Mouse (Mus musculus) lung, adult 2 months (tissue): ENCODE measurements around the gene Mup19. TPM values are rescaled to one million over a fixed set of nuclear protein-coding genes. Genes with fewer than 3 reads are reported as not detected.
"Not testable (repeated sequence)": the region's sequence is repeated elsewhere in the genome, so short reads cannot be mapped to it uniquely, and the experiment has no call there.

Experiments used
- DNase-seq: peaks from one replicate; pipeline ENCODE4 v3.0.0; 2022
- H3K4me1 ChIP-seq: fragments of 200-500 bp; 2 replicates; pipeline ENCODE4 v1.6.1; 2011; ENCODE audit warnings: low read length; ENCODE audit not compliant: control insufficient read depth, insufficient read depth
- H3K4me3 ChIP-seq: fragments of 200-500 bp; replicated peaks from 2 replicates; pipeline ENCODE3; 2011; ENCODE audit warnings: low read depth, mild to moderate bottlenecking, control low read depth, low read length; ENCODE audit errors: extremely low read depth
- CTCF ChIP-seq: fragments of 200-500 bp; IDR thresholded peaks from 2 replicates; pipeline ENCODE4 v1.5.1; 2011; ENCODE audit warnings: mild to moderate bottlenecking, low read length, control low read depth; ENCODE audit not compliant: insufficient read depth
- POLR2A ChIP-seq: fragments of 200-500 bp; IDR thresholded peaks from 2 replicates; pipeline ENCODE4 v1.6.1; 2011; ENCODE audit warnings: low read depth, mild to moderate bottlenecking, control low read depth, low read length, borderline replicate concordance; ENCODE audit errors: extremely low read depth
- WGBS: fragments of 180-500 bp; shearing (Covaris S2); methylation state at CpG from one replicate; pipeline ENCODE4 v1.1.7; 2018; 5-methylcytosine and 5-hydroxymethylcytosine counted together
- polyA plus RNA-seq: library from polyadenylated mRNA; depleted of rRNA; stranded (reverse); fragments of >200 nt; gene quantifications from 2 replicates; pipeline ENCODE4 v1.2.3, GENCODE M21; 2012; rRNA removed

The Mup19 gene
- polyA plus RNA-seq = not detected in 2 replicates

GRCm38 (mm10) chr4:61782169-61782568 is at the start of gene Mup19:
Mup19 (minus strand) TSS chr4:61782269.
- not testable (repeated sequence) for H3K4me1 ChIP-seq, H3K4me3 ChIP-seq, DNase-seq
- 73% methylated on average over 1 of the region's 5 CpGs for WGBS

GRCm38 (mm10) chr4:61829211-61829610 is 47.1 kb upstream of the Mup19 start:
- Histone ChIP-seq H3K4me3 (no peak overlapping the region), H3K4me1 (no peaks in the 10 kb centered on the region)
- DNase-seq = no peak
- 59% methylated on average over 4 of the region's 4 CpGs for WGBS
- TF ChIP-seq CTCF (no peak), POLR2A (no peak)

DNA sequence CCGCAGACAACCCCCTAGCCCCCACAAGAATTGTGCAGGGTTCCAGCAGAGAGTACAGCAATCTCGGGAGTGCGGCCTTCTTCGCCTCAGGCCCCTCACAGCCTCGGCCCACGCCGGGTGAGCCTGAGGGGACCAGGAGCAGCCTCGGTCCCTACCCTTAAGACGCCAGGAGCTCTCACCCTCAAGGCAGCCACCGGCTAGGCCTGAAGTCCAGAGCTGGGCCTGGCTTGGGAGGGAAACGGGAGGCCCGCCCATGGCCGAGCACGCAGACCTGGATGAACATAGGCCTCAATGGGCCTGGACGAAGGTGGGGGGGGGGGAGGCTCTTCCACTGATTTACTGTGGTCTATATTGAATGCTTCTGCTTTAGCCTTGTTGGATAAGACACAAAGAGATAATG is 41.1 kb upstream of the Mup19 start:
- H3K4me3 ChIP-seq = no peak overlapping the region
- TF ChIP-seq POLR2A (no peak), CTCF (no peak)
- DNase-seq = no peak
- no peaks in the 10 kb centered on the region for H3K4me1 ChIP-seq
- WGBS = 93% methylated on average over 15 of the region's 15 CpGs

GRCm38 (mm10) chr4:61822541-61822940 is 40.5 kb upstream of the Mup19 start:
- H3K4me3 ChIP-seq, DNase-seq, H3K4me1 ChIP-seq: not testable (repeated sequence)
- WGBS = 94% methylated on average over 9 of the region's 9 CpGs

- Histone ChIP-seq H3K4me3 (no peak overlapping the region), H3K4me1 (no peaks in the 10 kb centered on the region)
- TF ChIP-seq CTCF (no peak), POLR2A (no peak)
- 14% methylated on average over 2 of the region's 2 CpGs for WGBS
- no peak for DNase-seq
Measured at GRCm38 (mm10) chr4:61815602-61816001, 33.5 kb upstream of the Mup19 start.

DNA sequence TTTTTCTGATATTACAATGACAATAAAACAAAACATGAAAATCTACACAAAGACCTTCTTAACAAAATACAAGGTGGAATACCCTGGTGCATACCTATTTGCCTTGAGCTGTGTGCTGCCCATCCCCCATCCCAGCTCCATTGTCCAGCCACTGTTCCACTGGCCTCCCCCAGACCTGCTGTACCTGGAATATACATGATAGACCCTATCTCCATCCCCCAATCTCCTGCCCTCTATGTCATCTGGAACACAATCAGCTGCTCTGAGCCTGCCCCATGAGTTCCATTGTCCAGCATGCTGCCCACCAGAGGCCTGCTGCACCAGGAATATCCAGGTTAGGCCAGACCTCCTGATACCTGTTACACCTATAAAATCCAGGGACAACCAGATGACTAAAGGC is 31.4 kb upstream of the Mup19 start:
- no peak for DNase-seq
- TF ChIP-seq POLR2A = no peak
- no peak for TF ChIP-seq CTCF
- Histone ChIP-seq H3K4me3 (no peak overlapping the region), H3K4me1 (no peaks in the 10 kb centered on the region)

GRCm38 (mm10) chr4:61811193-61811592 is 29.1 kb upstream of the Mup19 start:
- TF ChIP-seq CTCF = peak; percentile 58; the same call in 1 of the 2 replicates
- 19% methylated on average over 2 of the region's 2 CpGs for WGBS
- H3K4me1 ChIP-seq, H3K4me3 ChIP-seq, DNase-seq: not testable (repeated sequence)

DNA sequence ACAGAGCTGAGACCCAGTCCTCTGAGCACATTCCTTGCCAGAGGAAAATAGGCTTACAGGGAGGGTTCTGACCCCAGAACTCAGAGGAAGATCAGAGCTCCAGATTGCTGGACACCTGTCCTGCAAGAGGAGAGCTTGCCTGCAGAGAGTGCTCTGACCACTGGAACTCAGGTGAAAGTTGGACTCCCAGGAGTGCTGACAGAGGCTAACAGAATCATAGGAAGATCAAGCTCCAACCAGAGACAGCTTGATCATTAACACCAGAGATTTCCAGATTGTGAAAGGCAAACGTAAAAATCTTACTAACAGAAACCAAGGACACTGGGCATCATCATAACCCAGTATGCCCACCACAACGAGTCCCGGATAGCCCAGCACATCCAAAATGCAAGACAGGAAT is 26.9 kb upstream of the Mup19 start:
- not testable (repeated sequence) for DNase-seq, H3K4me3 ChIP-seq, H3K4me1 ChIP-seq
- WGBS = 80% methylated on average over 3 of the region's 3 CpGs

DNA sequence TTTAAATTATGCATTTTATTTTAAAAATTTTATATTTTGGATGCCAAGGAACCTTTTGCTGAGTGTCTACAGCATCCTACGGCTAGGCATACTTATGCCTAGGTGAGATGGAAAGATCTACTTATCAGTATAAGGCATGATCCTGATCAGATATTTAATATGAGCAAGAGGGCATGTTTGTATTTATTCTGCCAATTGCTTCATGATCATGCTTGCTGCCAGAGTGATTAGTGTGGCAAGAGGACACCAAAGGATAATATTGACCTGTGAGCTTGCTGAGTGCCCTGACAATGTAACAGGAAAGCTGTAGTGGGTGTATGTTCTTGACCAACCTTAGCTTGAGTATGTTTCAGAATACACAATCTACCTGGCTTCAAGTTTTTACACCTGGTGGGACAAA is 7.6 kb upstream of the Mup19 start:
- WGBS = 83% methylated on average over 1 of the region's 1 CpGs

GRCm38 (mm10) chr4:61784231-61784630 is 2.2 kb upstream of the Mup19 start:
- H3K4me1 ChIP-seq, H3K4me3 ChIP-seq, DNase-seq: not testable (repeated sequence)
- 67% methylated on average over 1 of the region's 1 CpGs for WGBS

More for the DNA sequence above, 7.6 kb upstream of the Mup19 start:
- not testable (repeated sequence) for DNase-seq, H3K4me3 ChIP-seq, H3K4me1 ChIP-seq

Other genes starting within 250 kb of the Mup19 start
- not detected in 2 replicates for gene Mup17, start 186.4 kb downstream of the Mup19 start, polyA plus RNA-seq
- gene Mup18, start 108.1 kb downstream of the Mup19 start, polyA plus RNA-seq = not detected in 2 replicates
- not detected in 2 replicates for gene Mup5, start 53.0 kb upstream of the Mup19 start, polyA plus RNA-seq